Mouse (Mus musculus) liver, postnatal 0 days (tissue): ENCODE results near the gene Plxna4.

ENCODE experiments used
- CTCF ChIP-seq: sonication (generic); IDR thresholded peaks from 2 replicates; pipeline ENCODE4 v1.5.1; 2016; ENCODE audit warnings: antibody characterized with exemption, low read depth
- EP300 ChIP-seq: IDR thresholded peaks from 2 replicates; pipeline ENCODE4 v1.6.1; 2016; ENCODE audit warnings: antibody characterized with exemption, low read depth, mild to moderate bottlenecking

- TF ChIP-seq CTCF (no peak), EP300 (no peak)
Observed at GRCm38 (mm10) chr6:32255191-32255590, 332.8 kb downstream of the Plxna4 start.
